Mouse (Mus musculus) testis, adult 2 months (tissue): ENCODE results near the gene Spats2l.

ENCODE experiments used
- CTCF ChIP-seq: fragments of 200-500 bp; IDR thresholded peaks from 2 replicates; pipeline ENCODE4 v1.5.1; 2012; ENCODE audit warnings: low read depth, mild to moderate bottlenecking, inconsistent platforms, low read length, moderate library complexity; ENCODE audit not compliant: control insufficient read depth, insufficient read depth, insufficient replicate concordance
- POLR2A ChIP-seq: fragments of 200-500 bp; IDR thresholded peaks from 2 replicates; pipeline ENCODE4 v1.6.1; 2012; ENCODE audit warnings: low read depth, mild to moderate bottlenecking, inconsistent platforms, low read length, moderate library complexity; ENCODE audit not compliant: control insufficient read depth

DNA sequence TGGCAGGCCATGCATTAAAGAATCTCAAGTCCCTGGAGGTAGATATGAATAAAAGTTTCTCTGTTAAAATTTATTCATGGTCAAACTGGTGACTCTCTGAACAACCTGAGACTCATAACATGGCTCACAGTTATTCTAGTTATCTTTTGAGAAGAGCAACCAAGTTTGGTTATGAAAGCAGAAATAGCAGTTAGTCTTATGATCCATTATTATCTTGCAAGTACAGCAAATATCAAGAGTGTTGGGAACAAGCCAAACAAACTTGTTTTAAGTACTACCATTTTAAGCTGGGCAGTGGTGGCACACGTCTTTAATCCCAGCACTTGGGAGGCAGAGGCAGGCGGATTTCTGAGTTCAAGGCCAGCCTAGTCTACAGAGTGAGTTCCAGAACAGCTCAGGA lies 217.3 kb downstream of the Spats2l start:
- TF ChIP-seq CTCF (no peak), POLR2A (no peak)
